Mouse (Mus musculus) lung, adult 2 months (tissue): ENCODE measurements around the gene Rspo1.

Experiments
- CTCF ChIP-seq: fragments of 200-500 bp; IDR thresholded peaks from 2 replicates; pipeline ENCODE4 v1.5.1; 2011; ENCODE audit warnings: mild to moderate bottlenecking, low read length, control low read depth; ENCODE audit not compliant: insufficient read depth
- POLR2A ChIP-seq: fragments of 200-500 bp; IDR thresholded peaks from 2 replicates; pipeline ENCODE4 v1.6.1; 2011; ENCODE audit warnings: low read depth, mild to moderate bottlenecking, control low read depth, low read length, borderline replicate concordance; ENCODE audit errors: extremely low read depth

DNA sequence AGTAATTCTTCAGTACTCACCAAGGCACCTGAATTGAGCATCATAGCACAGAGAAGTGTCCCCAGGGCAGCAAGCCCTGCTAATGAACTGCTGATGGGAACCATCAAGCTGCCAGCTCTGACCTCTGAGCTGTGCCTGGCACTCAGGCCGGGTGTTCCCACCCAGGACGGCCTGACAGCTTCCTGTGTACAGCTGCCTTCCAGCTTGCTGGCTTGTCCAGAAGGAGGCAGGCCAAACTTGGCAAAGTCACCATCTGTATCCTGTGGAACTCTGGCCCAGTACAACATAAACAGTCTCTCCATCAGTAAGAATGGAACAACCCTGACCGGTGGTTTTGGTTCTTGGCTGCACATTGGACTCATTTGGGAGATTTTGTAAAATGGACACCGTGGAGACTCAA is 32.7 kb upstream of the Rspo1 start:
- no peak for TF ChIP-seq CTCF
- no peak for TF ChIP-seq POLR2A
